Mouse (Mus musculus) kidney, embryonic 14.5 days (tissue): ENCODE measurements around the gene Inpp5a. TPM values are rescaled to one million over a fixed set of nuclear protein-coding genes. Genes with fewer than 3 reads are reported as not detected.
A peak's percentile ranks its signal among the peaks of the same experiment; 100 is the strongest.

Experiments used
- ATAC-seq: fragments of 200-750 bp; cut with Nextera tagmentation; 2 replicates; pipeline ENCODE4 v1.8.0; 2017; ENCODE audit warnings: moderate number of reproducible peaks, mild to moderate bottlenecking, moderate TSS enrichment, moderate library complexity; ENCODE audit not compliant: low FRiP score, low TSS enrichment
- H3K27ac ChIP-seq: fragments of 300-500 bp; sonication (generic); 2 replicates; pipeline ENCODE4 v1.5.1; 2014; ENCODE audit warnings: low read depth, mild to moderate bottlenecking, low read length, moderate library complexity, mixed read lengths
- H3K27me3 ChIP-seq: fragments of 300-500 bp; sonication (generic); 2 replicates; pipeline ENCODE4 v1.6.1; 2014; ENCODE audit warnings: mild to moderate bottlenecking, low read length; ENCODE audit not compliant: control insufficient read depth, insufficient read depth
- H3K36me3 ChIP-seq: fragments of 300-500 bp; sonication (generic); 2 replicates; pipeline ENCODE4 v1.6.1; 2014; ENCODE audit warnings: low read length, mixed read lengths; ENCODE audit not compliant: control insufficient read depth, insufficient read depth
- H3K4me1 ChIP-seq: fragments of 300-500 bp; sonication (generic); 2 replicates; pipeline ENCODE4 v1.6.1; 2014; ENCODE audit warnings: low read length, mixed read lengths; ENCODE audit not compliant: control insufficient read depth, insufficient read depth
- H3K4me2 ChIP-seq: fragments of 300-500 bp; sonication (generic); replicated peaks from 2 replicates; pipeline ENCODE4 v1.6.1; 2014; ENCODE audit warnings: low read depth, mild to moderate bottlenecking, low read length
- H3K4me3 ChIP-seq: fragments of 300-500 bp; sonication (generic); 2 replicates; pipeline ENCODE4 v1.5.1; 2014; ENCODE audit warnings: mild to moderate bottlenecking, low read length
- H3K9ac ChIP-seq: fragments of 300-500 bp; sonication (generic); 2 replicates; pipeline ENCODE4 v1.6.1; 2014; ENCODE audit warnings: low read depth, mild to moderate bottlenecking, low read length, moderate library complexity
- H3K9me3 ChIP-seq: fragments of 300-500 bp; sonication (generic); 2 replicates; pipeline ENCODE4 v1.6.1; 2016; ENCODE audit warnings: low read length; ENCODE audit not compliant: control insufficient read depth
- WGBS: fragments of 180-500 bp; shearing (Covaris S2); extraction: QIAGEN DNeasy Blood & Tissue Kit; methylation state at CpG from one replicate; pipeline ENCODE4 v1.1.7; 2014; 5-methylcytosine and 5-hydroxymethylcytosine counted together
- polyA plus RNA-seq: library from polyadenylated mRNA; unstranded; fragments of >200 nt; fragmentation: Nextera tagmentation; extraction: Ambion mirVana; gene quantifications from 2 replicates; pipeline ENCODE4 v1.2.1, GENCODE M21; 2014

The Inpp5a gene
- polyA plus RNA-seq, 1 experiment from 2014 or later = 26.1 TPM

DNA sequence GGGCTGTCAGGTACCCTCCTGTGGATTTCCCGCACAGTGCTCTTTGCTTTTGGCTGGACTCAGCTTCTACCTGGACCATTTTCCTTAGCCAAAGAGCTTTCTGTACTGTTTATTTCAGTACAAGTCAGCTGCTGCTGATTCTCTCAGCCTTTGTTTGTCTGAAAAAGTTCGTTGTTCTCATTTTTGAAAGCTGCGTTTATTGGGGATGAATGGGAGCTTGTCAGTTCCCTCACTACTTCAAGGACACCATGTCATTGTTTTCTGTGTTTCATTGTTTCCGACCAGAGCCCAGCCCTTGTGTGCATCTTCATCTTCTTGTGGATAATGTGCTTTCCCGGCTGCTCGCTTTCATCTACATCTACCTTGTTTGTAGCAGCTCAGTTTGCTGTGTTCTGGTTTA, 90.7 kb downstream of the Inpp5a start:
- ATAC-seq = no peak
- 93% methylated on average over 6 of the region's 6 CpGs for WGBS
- no peak overlapping the region for H3K4me3 ChIP-seq
- no peak overlapping the region for H3K4me2 ChIP-seq
- H3K27ac ChIP-seq = no peak overlapping the region
- H3K4me1 ChIP-seq = no peaks in the 10 kb centered on the region
- no peaks in the 10 kb centered on the region for H3K27me3 ChIP-seq
- no peaks in the 10 kb centered on the region for H3K9me3 ChIP-seq
- H3K36me3 ChIP-seq = no peaks in the 10 kb centered on the region
- H3K9ac ChIP-seq = no peak overlapping the region

- Histone ChIP-seq H3K9ac (no peak overlapping the region), H3K4me1 (no peaks in the 10 kb centered on the region), H3K4me2 (no peak overlapping the region), H3K27ac (no peak overlapping the region), H3K27me3 (peaks cover 2% of the 10 kb centered on the region; the same call in 1 of the 2 replicates), H3K36me3 (no peaks in the 10 kb centered on the region), H3K9me3 (no peaks in the 10 kb centered on the region), H3K4me3 (no peak overlapping the region)
- WGBS = 66% methylated on average over 9 of the region's 9 CpGs
- ATAC-seq = no peak
Measured at GRCm38 (mm10) chr7:139484206-139484955, 95.5 kb downstream of the Inpp5a start.

GRCm38 (mm10) chr7:139489721-139490211, 100.9 kb downstream of the Inpp5a start:
- H3K4me1 ChIP-seq = no peaks in the 10 kb centered on the region
- H3K9ac ChIP-seq = no peak overlapping the region
- WGBS = 68% methylated on average over 3 of the region's 3 CpGs
- H3K27me3 ChIP-seq = peaks cover 2% of the 10 kb centered on the region; the same call in 1 of the 2 replicates
- ATAC-seq = no peak
- no peak overlapping the region for H3K4me3 ChIP-seq
- no peak overlapping the region for H3K4me2 ChIP-seq
- no peaks in the 10 kb centered on the region for H3K36me3 ChIP-seq
- H3K27ac ChIP-seq = no peak overlapping the region
- no peaks in the 10 kb centered on the region for H3K9me3 ChIP-seq

GRCm38 (mm10) chr7:139492351-139492750, 103.4 kb downstream of the Inpp5a start:
- H3K9me3 ChIP-seq = no peaks in the 10 kb centered on the region
- ATAC-seq = no peak
- H3K27ac ChIP-seq = no peak overlapping the region
- no peaks in the 10 kb centered on the region for H3K36me3 ChIP-seq
- H3K9ac ChIP-seq = no peak overlapping the region
- H3K27me3 ChIP-seq = peaks cover 2% of the 10 kb centered on the region; the same call in 1 of the 2 replicates
- 85% methylated on average over 4 of the region's 4 CpGs for WGBS
- H3K4me2 ChIP-seq = no peak overlapping the region
- H3K4me3 ChIP-seq = no peak overlapping the region
- no peaks in the 10 kb centered on the region for H3K4me1 ChIP-seq

DNA sequence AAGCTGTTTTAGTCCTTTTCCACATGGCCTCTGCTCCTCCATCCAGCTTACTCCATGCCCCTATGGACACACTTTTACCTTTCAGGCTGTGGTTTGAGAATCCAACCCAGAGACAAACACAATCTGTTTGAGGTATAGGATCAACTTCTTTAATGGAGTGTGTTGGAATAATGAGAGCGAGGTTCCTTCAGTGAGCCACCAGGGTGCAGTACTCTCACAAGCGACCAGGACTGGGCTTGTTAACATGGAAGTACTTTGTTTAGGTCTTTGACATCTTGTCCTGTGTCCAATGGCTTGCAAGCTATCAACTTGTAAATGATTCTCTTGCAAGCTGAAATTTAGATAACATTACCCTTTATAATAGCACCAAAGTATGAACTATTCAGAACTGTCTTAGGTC, 104.0 kb downstream of the Inpp5a start:
- 62% methylated on average over 2 of the region's 2 CpGs for WGBS
- Histone ChIP-seq H3K9ac (no peak overlapping the region), H3K27ac (no peak overlapping the region), H3K4me1 (no peaks in the 10 kb centered on the region), H3K27me3 (peaks cover 2% of the 10 kb centered on the region; the same call in 1 of the 2 replicates), H3K36me3 (no peaks in the 10 kb centered on the region), H3K4me3 (no peak overlapping the region), H3K9me3 (no peaks in the 10 kb centered on the region), H3K4me2 (no peak overlapping the region)
- ATAC-seq = no peak

GRCm38 (mm10) chr7:139495791-139496190, 106.9 kb downstream of the Inpp5a start:
- Histone ChIP-seq H3K4me1 (no peaks in the 10 kb centered on the region), H3K36me3 (no peaks in the 10 kb centered on the region), H3K27ac (no peak overlapping the region), H3K9ac (no peak overlapping the region), H3K4me3 (no peak overlapping the region), H3K27me3 (no peaks in the 10 kb centered on the region), H3K4me2 (no peak overlapping the region), H3K9me3 (no peaks in the 10 kb centered on the region)
- 0 out of 2 replicates have a peak, but pooled peaks have one; percentile 54 for ATAC-seq
- WGBS = 61% methylated on average over 6 of the region's 6 CpGs

DNA sequence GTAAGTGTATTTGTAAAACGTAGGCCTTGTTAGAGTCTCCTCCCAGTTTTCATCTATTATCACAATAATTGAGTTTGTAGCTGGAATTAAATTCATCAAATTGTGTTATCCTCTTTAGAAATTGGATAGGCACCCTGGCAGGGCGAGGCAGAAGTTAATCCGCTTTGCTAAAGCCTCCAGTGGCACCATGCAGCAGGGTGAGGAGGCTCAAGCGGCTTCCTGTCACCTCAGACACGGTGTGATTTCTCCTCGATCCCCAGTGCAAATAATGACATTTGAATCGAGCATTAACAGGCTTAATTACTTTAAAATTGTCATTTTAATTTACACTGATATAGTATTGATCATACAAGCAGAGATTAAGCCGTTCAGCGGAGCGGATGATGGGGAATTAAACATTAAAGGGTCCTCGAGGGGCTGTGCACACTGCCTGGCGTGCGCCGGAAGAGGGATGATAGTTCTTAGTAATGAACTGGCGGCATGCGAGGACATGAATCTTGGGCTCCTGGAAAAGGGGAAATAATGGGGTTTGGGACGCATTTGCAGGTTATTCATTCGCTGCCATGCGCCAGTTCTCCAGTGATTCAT, 109.2 kb downstream of the Inpp5a start:
- no peak for ATAC-seq

GRCm38 (mm10) chr7:139504064-139504463, 115.2 kb downstream of the Inpp5a start:
- H3K4me3 ChIP-seq = no peak overlapping the region
- WGBS = 75% methylated on average over 7 of the region's 7 CpGs
- no peaks in the 10 kb centered on the region for H3K27me3 ChIP-seq
- no peak overlapping the region for H3K27ac ChIP-seq
- no peaks in the 10 kb centered on the region for H3K9me3 ChIP-seq
- no peak overlapping the region for H3K9ac ChIP-seq
- H3K4me2 ChIP-seq = no peak overlapping the region
- no peak for ATAC-seq
- H3K36me3 ChIP-seq = no peaks in the 10 kb centered on the region
- 0 out of 2 replicates have a peak, but pooled peaks cover 2% of the 10 kb centered on the region for H3K4me1 ChIP-seq

More for the DNA sequence above, 109.2 kb downstream of the Inpp5a start:
- Histone ChIP-seq H3K36me3 (no peaks in the 10 kb centered on the region), H3K9me3 (no peaks in the 10 kb centered on the region), H3K27me3 (no peaks in the 10 kb centered on the region), H3K4me3 (no peak overlapping the region), H3K4me2 (no peak overlapping the region), H3K4me1 (no peaks in the 10 kb centered on the region), H3K9ac (no peak overlapping the region), H3K27ac (no peak overlapping the region)
- 73% methylated on average over 19 of the region's 19 CpGs for WGBS
